Mouse (Mus musculus) left cerebral cortex, postnatal 36 days (tissue): Measurements from ENCODE around the gene Ccdc18. TPM values are rescaled to one million over a fixed set of nuclear protein-coding genes. Genes with fewer than 3 reads are reported as not detected.
"Not testable (repeated sequence)": the region's sequence is repeated elsewhere in the genome, so short reads cannot be mapped to it uniquely, and the experiment has no call there.

Experiments used
- DNase-seq, 2 experiments: peaks; one replicate each; pipeline ENCODE4 v3.0.0; 2021 to 2022; ENCODE audit warnings: low spot score in 2 of 2, mixed read lengths in 1 of 2
- intact Hi-C: fragments of 180-260 bp; cut with DNase I; formaldehyde crosslinking; loops from one replicate; pipeline ENCODE4 v1.15.1; 2025
- total RNA-seq, 2 experiments: library from RNA; stranded (reverse); gene quantifications; 2 replicates each; pipeline ENCODE4 v1.2.3; 2021

Gene Ccdc18
- 1 to 10 TPM; 1.3 to 1.6 TPM for total RNA-seq

- peak; percentile 97 for DNase-seq
- intact Hi-C loops: loop anchor here (1.0 to 5.0 kb wide), 2 partner anchors 136 to 180 kb away; partner anchors contain the start of genes Dr1 and Pigg
Measured at GRCm38 (mm10) chr5:108132441-108133243, at the start of gene Ccdc18, which contains the start of gene Tmed5. Gene Ccdc18 (plus strand): TSS chr5:108132875. Gene Tmed5 (minus strand): TSS chr5:108132620.

GRCm38 (mm10) chr5:108085440-108085839 is 47.2 kb upstream of the Ccdc18 start:
- intact Hi-C loops: no loop called here
- DNase-seq: no peak

- intact Hi-C loops, DNase-seq: not testable (repeated sequence)
Measured at GRCm38 (mm10) chr5:108092731-108093130, 39.9 kb upstream of the Ccdc18 start.

- intact Hi-C loops: no loop called here
- no peak for DNase-seq
Measured at GRCm38 (mm10) chr5:108097676-108098075, 35.0 kb upstream of the Ccdc18 start.

GRCm38 (mm10) chr5:108100196-108100595 is 32.5 kb upstream of the Ccdc18 start:
- no peak for DNase-seq
- intact Hi-C loops: no loop called here

- DNase-seq: no peak
- intact Hi-C loops: no loop called here
Measured at GRCm38 (mm10) chr5:108104306-108104705, 28.4 kb upstream of the Ccdc18 start.

- DNase-seq: no peak
- intact Hi-C loops: no loop called here
Measured at GRCm38 (mm10) chr5:108109346-108109745, 23.3 kb upstream of the Ccdc18 start.

GRCm38 (mm10) chr5:108117693-108118092 is 15.0 kb upstream of the Ccdc18 start:
- intact Hi-C loops: no loop called here
- no peak for DNase-seq

GRCm38 (mm10) chr5:108120221-108120900 is 12.3 kb upstream of the Ccdc18 start:
- intact Hi-C loops: no loop called here
- no peak for DNase-seq

GRCm38 (mm10) chr5:108131849-108132440 is 730 bp upstream of the Ccdc18 start:
- no peak for DNase-seq
- intact Hi-C loops: loop anchor here (1.0 to 5.0 kb wide), 2 partner anchors 136 to 180 kb away; partner anchors contain the start of genes Dr1 and Pigg

- no peak for DNase-seq
- intact Hi-C loops: no loop called here
Measured at GRCm38 (mm10) chr5:108152592-108152991, 19.9 kb downstream of the Ccdc18 start.

GRCm38 (mm10) chr5:108160796-108161195 is 28.1 kb downstream of the Ccdc18 start:
- intact Hi-C loops: loop anchor here (10.0 kb wide), 1 partner anchor 126 kb away; no protein-coding TSS in a partner anchor
- no peak for DNase-seq

- intact Hi-C loops: loop anchor here (10.0 kb wide), 1 partner anchor 129 kb away; no protein-coding TSS in a partner anchor
- DNase-seq: no peak
Measured at GRCm38 (mm10) chr5:108163695-108164094, 31.0 kb downstream of the Ccdc18 start.

GRCm38 (mm10) chr5:108184050-108184449 is 51.4 kb downstream of the Ccdc18 start:
- intact Hi-C loops: no loop called here
- DNase-seq: no peak

- no peak for DNase-seq
- intact Hi-C loops: no loop called here
Measured at GRCm38 (mm10) chr5:108188967-108189366, 56.3 kb downstream of the Ccdc18 start.

- intact Hi-C loops: no loop called here
- DNase-seq: no peak
Measured at GRCm38 (mm10) chr5:108206008-108206407, 73.3 kb downstream of the Ccdc18 start.

- intact Hi-C loops: no loop called here
- no peak for DNase-seq
Measured at GRCm38 (mm10) chr5:108211512-108211911, 78.8 kb downstream of the Ccdc18 start.

- intact Hi-C loops: no loop called here
Measured at GRCm38 (mm10) chr5:108214928-108215327, 82.3 kb downstream of the Ccdc18 start.

GRCm38 (mm10) chr5:108224077-108224476 is 91.4 kb downstream of the Ccdc18 start:
- DNase-seq: no peak
- intact Hi-C loops: no loop called here

More at GRCm38 (mm10) chr5:108214928-108215327, 82.3 kb downstream of the Ccdc18 start:
- no peak for DNase-seq

GRCm38 (mm10) chr5:108226159-108226558 is 93.5 kb downstream of the Ccdc18 start:
- DNase-seq: no peak
- intact Hi-C loops: no loop called here
